Mouse (Mus musculus): ENCODE results near the gene Csgalnact2. TPM values are rescaled to one million over a fixed set of nuclear protein-coding genes. Genes with fewer than 3 reads are reported as not detected.

Csgalnact2 gene
- polyA plus RNA-seq, 1 experiment from 2014 or later: 10.8 TPM

- WGBS: 90% methylated on average over 7 of the region's 7 CpGs
- peaks cover 9% of the 10 kb centered on the region; the same call in 1 of the 2 replicates for H3K36me3 ChIP-seq (replicated peaks)
- no peaks in the 10 kb centered on the region for H3K4me1 ChIP-seq
- H3K27me3 ChIP-seq (replicated peaks): no peaks in the 10 kb centered on the region
- no peaks in the 10 kb centered on the region for H3K9me3 ChIP-seq
- no peak overlapping the region for H3K9ac ChIP-seq
- no peak for ATAC-seq (replicated peaks)
- no peak overlapping the region for H3K4me2 ChIP-seq
- no peak overlapping the region for H3K27ac ChIP-seq
- no peak overlapping the region for H3K4me3 ChIP-seq
These were observed 11.7 kb downstream of the Csgalnact2 start for GRCm38 (mm10) chr6:118127198-118127597.

DNA sequence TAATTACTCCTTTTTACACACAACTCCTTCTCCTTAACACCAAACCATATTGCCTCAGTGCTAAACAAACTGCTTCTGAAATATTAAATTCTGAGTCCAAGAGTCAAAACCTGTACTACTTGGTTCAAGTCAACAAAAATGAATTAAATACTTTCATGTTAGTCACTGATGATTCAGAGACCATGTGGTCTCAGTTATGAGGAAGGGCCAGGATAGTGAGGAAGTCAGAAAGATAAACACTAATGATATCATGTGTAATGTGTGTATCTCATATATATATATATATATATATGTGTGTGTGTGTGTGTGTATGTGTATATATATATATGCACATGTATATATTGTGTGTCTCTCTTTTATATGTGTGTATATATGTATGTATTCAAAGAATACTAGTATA lies 12.4 kb downstream of the Csgalnact2 start:
- H3K36me3 ChIP-seq (replicated peaks): peaks cover 9% of the 10 kb centered on the region; the same call in 1 of the 2 replicates

DNA sequence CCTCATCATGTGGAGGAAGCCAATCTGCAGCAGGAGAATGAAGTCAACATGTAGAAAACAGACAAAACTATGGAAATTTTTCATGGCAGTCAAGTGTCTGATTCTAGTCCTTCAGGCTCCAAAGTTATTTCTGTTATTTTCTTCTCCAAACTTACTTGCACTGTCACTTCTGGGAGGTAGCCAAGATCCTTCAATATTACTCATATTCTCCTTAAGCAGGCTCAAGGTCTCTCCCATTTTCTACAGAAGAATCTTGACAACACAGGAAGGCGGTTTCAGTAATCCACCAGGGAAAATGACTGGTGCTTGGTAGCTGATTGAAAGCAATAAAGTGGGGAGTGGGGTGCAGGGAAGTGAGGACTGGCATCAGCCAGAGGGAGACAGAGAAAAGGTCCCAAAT lies 16.2 kb downstream of the Csgalnact2 start:
- Histone ChIP-seq H3K36me3 (replicated peaks) (peaks cover 9% of the 10 kb centered on the region; the same call in 1 of the 2 replicates), H3K9ac (no peak overlapping the region), H3K4me3 (no peak overlapping the region), H3K9me3 (no peaks in the 10 kb centered on the region), H3K27me3 (replicated peaks) (no peaks in the 10 kb centered on the region), H3K4me2 (no peak overlapping the region), H3K4me1 (no peaks in the 10 kb centered on the region), H3K27ac (no peak overlapping the region)
- ATAC-seq (replicated peaks): no peak
- 86% methylated on average over 1 of the region's 1 CpGs for WGBS

More for the DNA sequence above, 12.4 kb downstream of the Csgalnact2 start:
- Histone ChIP-seq H3K9me3 (no peaks in the 10 kb centered on the region), H3K27me3 (replicated peaks) (no peaks in the 10 kb centered on the region), H3K27ac (no peak overlapping the region), H3K9ac (no peak overlapping the region), H3K4me2 (no peak overlapping the region), H3K4me1 (no peaks in the 10 kb centered on the region), H3K4me3 (no peak overlapping the region)
- ATAC-seq (replicated peaks): no peak

DNA sequence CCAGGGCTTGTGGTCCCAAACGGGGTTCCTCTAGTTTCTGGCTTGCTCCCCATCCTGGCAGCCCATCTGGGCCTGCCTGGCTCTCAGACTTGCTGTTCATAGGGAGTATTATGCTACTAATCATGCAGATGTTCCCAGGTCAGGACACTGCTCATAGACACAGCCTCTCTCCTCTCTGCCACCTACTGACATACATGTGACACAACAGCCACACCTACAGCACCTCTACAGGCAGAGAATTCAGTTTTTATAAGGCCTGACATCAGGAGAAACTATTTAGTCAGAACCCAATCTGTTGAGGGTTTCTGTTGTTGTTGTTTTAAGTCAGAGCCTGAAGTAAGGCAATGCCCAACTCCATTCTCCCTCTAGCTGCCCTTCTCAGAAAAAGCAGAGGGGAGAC lies 27.1 kb downstream of the Csgalnact2 start:
- no peaks in the 10 kb centered on the region for H3K9me3 ChIP-seq
- no peaks in the 10 kb centered on the region for H3K4me1 ChIP-seq
- H3K27ac ChIP-seq: no peak overlapping the region
- H3K36me3 ChIP-seq (replicated peaks): peaks cover 11% of the 10 kb centered on the region; the same call in 1 of the 2 replicates
- H3K9ac ChIP-seq: no peak overlapping the region
- whole genome bisulfite sequencing: 81% methylated on average over 1 of the region's 1 CpGs
- ATAC-seq (replicated peaks): no peak
- H3K4me2 ChIP-seq: no peak overlapping the region
- H3K27me3 ChIP-seq (replicated peaks): no peaks in the 10 kb centered on the region
- H3K4me3 ChIP-seq: no peak overlapping the region

- H3K27ac ChIP-seq: no peak overlapping the region
- no peaks in the 10 kb centered on the region for H3K4me1 ChIP-seq
- H3K36me3 ChIP-seq (replicated peaks): no peaks in the 10 kb centered on the region
- WGBS: 46% methylated on average over 2 of the region's 2 CpGs
- no peaks in the 10 kb centered on the region for H3K9me3 ChIP-seq
- H3K27me3 ChIP-seq (replicated peaks): no peaks in the 10 kb centered on the region
- H3K9ac ChIP-seq: no peak overlapping the region
- ATAC-seq (replicated peaks): peak; percentile 58; the same call in 1 of the 2 replicates
- no peak overlapping the region for H3K4me2 ChIP-seq
- H3K4me3 ChIP-seq: no peak overlapping the region
These were observed 39.6 kb downstream of the Csgalnact2 start for GRCm38 (mm10) chr6:118099311-118099802.

GRCm38 (mm10) chr6:118097765-118098365 lies 41.1 kb downstream of the Csgalnact2 start:
- H3K9me3 ChIP-seq: no peaks in the 10 kb centered on the region
- no peak for ATAC-seq (replicated peaks)
- WGBS: 87% methylated on average over 8 of the region's 8 CpGs
- no peaks in the 10 kb centered on the region for H3K4me1 ChIP-seq
- no peak overlapping the region for H3K4me3 ChIP-seq
- no peaks in the 10 kb centered on the region for H3K27me3 ChIP-seq (replicated peaks)
- H3K4me2 ChIP-seq: no peak overlapping the region
- no peak overlapping the region for H3K9ac ChIP-seq
- H3K27ac ChIP-seq: no peak overlapping the region
- H3K36me3 ChIP-seq (replicated peaks): no peaks in the 10 kb centered on the region

DNA sequence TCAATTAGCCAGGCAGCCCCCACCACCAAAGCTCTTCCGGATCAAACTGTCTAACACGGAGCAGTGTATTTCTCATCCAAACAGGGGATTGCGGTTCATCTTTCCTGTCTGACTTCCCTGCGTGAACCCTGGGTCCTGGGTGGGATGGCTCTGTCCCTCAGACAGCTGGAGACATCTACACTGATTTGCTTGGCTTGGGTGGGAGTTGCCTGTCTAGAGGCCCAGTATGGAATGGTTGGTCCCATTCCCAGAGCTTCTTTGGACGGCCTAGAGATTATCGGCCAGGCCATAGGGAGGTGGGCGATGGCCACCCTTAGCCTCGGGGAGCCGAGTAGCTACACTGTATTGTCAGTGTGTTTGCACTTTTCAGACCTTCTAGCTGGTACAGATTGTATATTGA lies 48.1 kb downstream of the Csgalnact2 start:
- no peak for ATAC-seq (replicated peaks)
- no peak overlapping the region for H3K9ac ChIP-seq
- H3K4me1 ChIP-seq: no peaks in the 10 kb centered on the region
- H3K4me3 ChIP-seq: no peak overlapping the region
- no peaks in the 10 kb centered on the region for H3K9me3 ChIP-seq
- H3K27me3 ChIP-seq (replicated peaks): no peaks in the 10 kb centered on the region
- 85% methylated on average over 9 of the region's 9 CpGs for WGBS
- H3K36me3 ChIP-seq (replicated peaks): 0 out of 2 replicates have a peak, but pooled peaks cover 5% of the 10 kb centered on the region
- no peak overlapping the region for H3K4me2 ChIP-seq
- no peak overlapping the region for H3K27ac ChIP-seq

DNA sequence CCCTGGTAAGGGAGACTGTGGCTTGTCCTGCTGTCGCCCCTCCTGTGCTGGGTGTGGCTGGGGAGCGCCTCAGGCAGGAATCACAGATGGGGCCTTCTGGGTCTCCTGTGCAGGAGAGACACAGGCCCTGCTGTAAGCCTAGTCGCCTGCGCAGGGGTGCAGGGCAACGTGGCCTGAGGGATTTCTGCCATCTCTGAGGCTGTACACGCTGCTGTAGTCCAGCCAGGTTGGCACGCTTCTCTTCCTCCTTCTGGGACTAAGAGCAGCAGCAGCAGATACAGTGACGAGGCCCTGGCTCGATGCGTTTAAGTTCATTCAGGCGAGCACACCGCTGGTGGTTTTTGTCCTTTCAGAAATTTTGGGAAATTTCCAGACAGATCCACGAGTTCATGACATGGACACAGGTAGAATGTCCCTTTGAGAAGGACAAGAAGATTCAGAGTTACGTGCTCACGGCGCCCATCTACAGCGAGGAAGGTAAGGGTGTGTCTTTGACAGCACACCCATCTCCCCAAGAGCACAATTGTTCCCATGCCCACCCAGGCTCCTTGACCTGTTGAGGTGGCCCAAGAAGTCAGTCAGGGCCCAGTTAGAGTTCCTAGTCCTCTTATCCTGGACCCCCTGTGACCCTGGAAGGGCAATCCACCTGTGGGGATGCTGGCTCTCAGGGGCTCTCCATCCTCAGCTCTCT lies 50.0 kb downstream of the Csgalnact2 start:
- H3K27me3 ChIP-seq (replicated peaks): no peaks in the 10 kb centered on the region

DNA sequence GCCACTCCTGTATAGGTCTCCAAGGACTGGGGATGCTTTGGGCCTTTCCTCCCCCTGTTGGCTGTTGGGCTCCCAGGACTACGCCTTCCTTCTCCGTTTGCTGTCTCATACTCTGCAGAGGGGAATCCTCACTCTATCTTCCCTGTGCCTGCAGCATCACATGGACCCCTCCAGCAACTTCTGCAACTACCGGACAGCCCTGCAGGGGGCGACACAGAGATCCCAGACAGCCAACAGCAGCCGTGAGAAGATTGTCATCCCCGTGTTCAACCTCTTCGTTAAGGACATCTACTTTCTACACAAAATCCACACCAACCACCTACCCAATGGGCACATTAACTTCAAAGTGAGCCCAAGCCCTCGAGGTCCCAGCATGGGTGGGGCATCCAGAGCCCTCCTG lies 51.0 kb downstream of the Csgalnact2 start:
- no peak for ATAC-seq (replicated peaks)
- H3K4me2 ChIP-seq: no peak overlapping the region
- WGBS: 57% methylated on average over 8 of the region's 8 CpGs

More for the DNA sequence above, 50.0 kb downstream of the Csgalnact2 start:
- Histone ChIP-seq H3K4me3 (no peak overlapping the region), H3K4me2 (no peak overlapping the region), H3K4me1 (no peaks in the 10 kb centered on the region), H3K36me3 (replicated peaks) (0 out of 2 replicates have a peak, but pooled peaks cover 5% of the 10 kb centered on the region), H3K9me3 (no peaks in the 10 kb centered on the region), H3K27ac (no peak overlapping the region), H3K9ac (no peak overlapping the region)
- no peak for ATAC-seq (replicated peaks)
- 80% methylated on average over 17 of the region's 17 CpGs for WGBS

DNA sequence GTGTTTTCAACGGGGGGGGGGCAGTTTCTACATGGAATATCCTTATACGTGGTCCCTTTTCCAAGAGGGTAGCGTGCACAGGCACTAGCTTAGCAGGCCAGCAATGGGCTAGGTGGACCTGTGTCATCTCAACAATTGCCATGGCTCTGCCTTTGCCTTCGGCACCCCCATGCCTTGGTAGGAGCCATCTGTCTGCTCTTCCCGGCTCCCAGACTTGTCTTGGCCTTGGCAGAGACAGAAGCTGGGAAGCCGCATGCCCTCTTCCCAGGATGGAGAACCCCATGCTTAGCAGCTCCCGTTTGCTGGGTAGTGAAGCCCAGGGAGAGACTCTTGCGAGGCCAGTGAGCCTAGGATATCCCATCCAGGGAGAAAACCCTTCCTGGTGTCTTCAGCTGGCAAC lies 54.3 kb downstream of the Csgalnact2 start:
- ATAC-seq (replicated peaks): no peak
- Histone ChIP-seq H3K27ac (no peak overlapping the region), H3K36me3 (replicated peaks) (0 out of 2 replicates have a peak, but pooled peaks cover 5% of the 10 kb centered on the region), H3K4me1 (no peaks in the 10 kb centered on the region; the same call in 1 of the 2 replicates), H3K9ac (no peak overlapping the region), H3K27me3 (replicated peaks) (no peaks in the 10 kb centered on the region), H3K4me2 (no peak overlapping the region), H3K4me3 (no peak overlapping the region), H3K9me3 (no peaks in the 10 kb centered on the region)
- WGBS: 91% methylated on average over 8 of the region's 8 CpGs

More for the DNA sequence above, 51.0 kb downstream of the Csgalnact2 start:
- Histone ChIP-seq H3K4me3 (no peak overlapping the region), H3K9ac (no peak overlapping the region), H3K27ac (no peak overlapping the region), H3K9me3 (no peaks in the 10 kb centered on the region), H3K27me3 (replicated peaks) (no peaks in the 10 kb centered on the region), H3K4me1 (no peaks in the 10 kb centered on the region), H3K36me3 (replicated peaks) (0 out of 2 replicates have a peak, but pooled peaks cover 5% of the 10 kb centered on the region)

DNA sequence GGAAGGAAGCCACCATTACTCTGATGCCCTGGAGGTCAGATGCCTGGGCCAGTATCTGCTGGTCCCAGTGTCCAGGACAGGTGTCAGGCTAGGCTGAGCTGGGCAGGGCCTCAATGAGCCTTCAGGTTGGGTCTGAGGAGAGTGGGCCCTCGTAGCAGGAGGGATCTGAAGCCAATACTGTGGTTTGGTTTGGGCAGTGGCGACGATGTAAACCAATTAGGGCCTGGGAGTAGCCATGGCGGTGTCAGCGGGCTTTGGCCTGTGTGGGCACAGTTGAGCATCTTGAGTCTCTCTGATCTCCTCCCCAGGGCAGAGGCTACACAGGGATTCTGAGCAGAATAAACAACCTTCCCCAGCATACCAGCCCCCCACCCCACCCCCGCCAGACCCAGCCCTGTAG lies 55.3 kb downstream of the Csgalnact2 start:
- H3K4me1 ChIP-seq: no peaks in the 10 kb centered on the region; the same call in 1 of the 2 replicates
- H3K4me3 ChIP-seq: no peak overlapping the region
- no peaks in the 10 kb centered on the region for H3K27me3 ChIP-seq (replicated peaks)
- ATAC-seq (replicated peaks): no peak
- no peak overlapping the region for H3K27ac ChIP-seq
- 0 out of 2 replicates have a peak, but pooled peaks cover 5% of the 10 kb centered on the region for H3K36me3 ChIP-seq (replicated peaks)
- H3K9me3 ChIP-seq: no peaks in the 10 kb centered on the region
- H3K4me2 ChIP-seq: no peak overlapping the region
- no peak overlapping the region for H3K9ac ChIP-seq
- WGBS: 79% methylated on average over 6 of the region's 6 CpGs

DNA sequence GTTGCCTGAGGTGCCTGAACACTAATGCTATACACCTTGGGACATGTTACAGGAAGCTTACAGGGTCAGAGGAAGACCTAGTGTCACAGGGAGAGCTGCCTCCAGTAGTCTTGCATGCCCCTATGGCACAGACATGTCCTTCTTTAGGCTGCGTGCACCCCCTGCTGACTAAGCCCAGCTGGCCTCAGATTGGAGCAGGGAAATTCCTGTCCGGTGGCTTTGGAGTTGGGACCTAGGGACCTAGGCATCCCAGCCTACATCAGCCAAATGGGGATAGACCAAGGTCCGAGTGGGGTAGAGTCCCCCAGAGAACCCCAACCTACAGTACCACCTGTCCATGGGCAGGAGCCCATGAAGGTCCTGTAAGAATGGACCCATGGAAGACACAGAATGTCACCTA lies 56.6 kb downstream of the Csgalnact2 start:
- H3K4me2 ChIP-seq: no peak overlapping the region
- ATAC-seq (replicated peaks): no peak
- no peak overlapping the region for H3K9ac ChIP-seq
- no peaks in the 10 kb centered on the region; the same call in 1 of the 2 replicates for H3K4me1 ChIP-seq
- no peak overlapping the region for H3K27ac ChIP-seq
- H3K27me3 ChIP-seq (replicated peaks): no peaks in the 10 kb centered on the region
- H3K36me3 ChIP-seq (replicated peaks): 0 out of 2 replicates have a peak, but pooled peaks cover 5% of the 10 kb centered on the region
- WGBS: 75% methylated on average over 3 of the region's 3 CpGs
- no peaks in the 10 kb centered on the region for H3K9me3 ChIP-seq
- H3K4me3 ChIP-seq: no peak overlapping the region
